Mouse (Mus musculus) embryo, embryonic 10.5 days (tissue): ENCODE results near the gene Rnf135.
"Not testable (repeated sequence)": the region's sequence is repeated elsewhere in the genome, so short reads cannot be mapped to it uniquely, and the experiment has no call there.

ENCODE experiments used
- DNase-seq: peaks from one replicate; pipeline ENCODE4 v3.0.0-alpha.2; 2015; ENCODE audit warnings: low spot score

The Rnf135 gene

GRCm38 (mm10) chr11:80163362-80164116 lies 20.1 kb upstream of the Rnf135 start:
- DNase-seq = no peak

DNA sequence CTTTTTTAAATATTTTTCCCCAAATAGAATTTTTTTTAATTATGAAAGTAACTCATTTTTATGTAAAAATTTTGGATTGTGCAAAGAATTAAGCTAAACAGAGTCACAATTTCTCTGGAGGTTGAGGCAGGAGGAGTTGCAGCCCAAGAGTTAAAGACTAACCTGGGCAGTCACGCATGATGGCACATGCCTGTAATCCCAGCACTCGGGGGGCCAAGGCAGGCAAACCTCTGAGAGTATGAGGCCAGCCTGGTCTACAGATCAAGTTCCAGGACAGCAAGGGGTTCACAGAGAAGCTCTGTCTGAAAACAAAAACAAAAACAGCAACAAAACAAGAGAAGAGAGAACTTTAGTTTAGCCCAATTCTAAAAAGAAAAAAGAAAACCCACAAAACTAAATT lies 19.4 kb upstream of the Rnf135 start:
- DNase-seq = no peak

DNA sequence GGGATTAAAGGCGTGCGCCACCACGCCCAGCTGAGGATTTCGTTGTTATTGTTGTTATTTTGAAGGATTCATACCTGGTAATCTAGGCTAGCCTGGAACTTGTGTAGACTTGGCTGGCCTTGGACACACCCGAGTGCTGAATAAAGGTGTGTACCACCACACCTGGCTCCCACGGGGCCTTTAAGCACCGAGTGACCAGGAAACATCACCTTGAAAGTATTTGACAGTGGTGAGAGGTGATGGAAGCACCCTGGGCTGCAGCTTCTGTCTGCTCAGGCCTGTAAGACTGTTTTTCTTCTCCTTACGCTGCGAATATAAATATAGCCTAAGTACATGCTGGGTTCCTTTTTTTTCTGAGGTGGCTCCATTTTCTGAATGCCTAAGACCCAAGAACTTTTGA lies 15.5 kb upstream of the Rnf135 start:
- DNase-seq = no peak

GRCm38 (mm10) chr11:80168611-80169249 lies 14.9 kb upstream of the Rnf135 start:
- DNase-seq = no peak

DNA sequence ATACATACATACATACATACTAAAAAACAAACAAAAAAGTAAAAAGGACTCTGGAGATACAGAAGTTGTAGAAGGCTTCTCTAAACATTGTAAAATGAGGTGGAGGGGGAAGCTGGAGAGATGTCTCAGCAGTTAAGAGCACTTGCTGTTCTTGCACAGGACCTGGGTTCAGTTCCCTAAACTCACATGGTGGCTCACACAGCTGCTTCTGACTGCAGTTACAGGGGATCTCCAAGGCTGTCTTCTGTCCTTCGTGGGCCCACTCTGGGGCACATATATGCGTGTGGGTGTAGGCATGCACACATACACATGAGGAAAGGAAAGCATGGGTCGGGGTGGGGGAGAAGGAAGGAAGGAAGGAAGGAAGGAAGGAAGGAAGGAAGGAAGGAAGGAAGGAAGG lies 14.0 kb upstream of the Rnf135 start:
- no peak for DNase-seq

GRCm38 (mm10) chr11:80170351-80170750 lies 13.3 kb upstream of the Rnf135 start:
- no peak for DNase-seq

GRCm38 (mm10) chr11:80171884-80172283 lies 11.8 kb upstream of the Rnf135 start:
- DNase-seq = no peak

DNA sequence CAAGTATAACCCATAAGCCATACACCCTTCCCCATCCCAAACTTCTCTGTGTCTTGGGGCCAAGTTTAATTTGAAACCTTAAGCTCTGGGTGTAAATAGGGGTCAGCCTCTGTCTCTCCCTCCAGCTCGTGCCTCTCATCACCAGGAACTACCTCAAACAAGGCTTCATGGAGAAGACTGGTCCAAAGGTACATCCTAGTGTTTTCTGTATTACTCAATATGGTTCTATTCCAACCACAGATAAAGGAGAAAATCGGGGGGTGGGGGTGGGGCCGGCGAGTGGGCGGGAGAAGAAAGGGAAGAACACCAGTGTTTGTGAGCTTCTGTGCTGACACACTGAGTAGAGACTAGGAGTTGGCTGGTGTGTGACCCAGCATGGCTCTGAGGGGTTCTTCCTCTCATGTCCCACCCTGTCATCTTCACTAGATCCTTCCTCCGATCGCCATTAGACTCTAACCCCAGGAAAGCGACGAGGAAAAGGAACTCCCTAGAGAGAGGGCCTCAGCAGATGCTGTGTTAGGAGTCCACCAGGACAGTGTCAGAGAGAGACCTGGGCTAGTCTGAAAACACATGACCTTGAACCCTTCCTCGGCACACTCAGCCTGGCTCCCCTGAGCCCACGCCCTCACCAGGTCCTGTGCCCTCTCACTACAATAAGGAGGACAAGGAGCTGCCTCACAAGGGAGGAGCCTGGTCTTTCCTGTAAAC lies 9.5 kb upstream of the Rnf135 start:
- no peak for DNase-seq

GRCm38 (mm10) chr11:80176911-80177895 lies 6.4 kb upstream of the Rnf135 start:
- no peak for DNase-seq

DNA sequence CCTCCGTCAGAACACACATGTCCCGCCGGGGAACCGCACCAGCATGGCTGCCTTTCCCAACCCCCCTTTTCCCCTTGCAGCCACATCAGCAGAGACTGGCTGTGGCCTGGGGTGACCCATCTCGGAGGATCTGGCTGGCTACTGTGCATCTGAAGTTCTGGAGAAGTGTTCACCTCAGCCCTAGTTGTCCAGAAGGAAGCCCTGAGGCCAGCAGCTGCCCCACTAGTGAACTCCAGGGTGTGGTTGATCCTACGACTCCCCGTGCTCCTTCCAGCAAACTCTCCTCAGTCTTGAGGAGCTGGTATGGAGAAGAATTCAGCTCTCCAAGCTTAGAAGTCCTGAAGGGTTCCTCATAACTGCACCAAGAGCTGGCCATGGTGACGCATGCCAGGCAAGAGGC lies 5.3 kb upstream of the Rnf135 start:
- no peak for DNase-seq

DNA sequence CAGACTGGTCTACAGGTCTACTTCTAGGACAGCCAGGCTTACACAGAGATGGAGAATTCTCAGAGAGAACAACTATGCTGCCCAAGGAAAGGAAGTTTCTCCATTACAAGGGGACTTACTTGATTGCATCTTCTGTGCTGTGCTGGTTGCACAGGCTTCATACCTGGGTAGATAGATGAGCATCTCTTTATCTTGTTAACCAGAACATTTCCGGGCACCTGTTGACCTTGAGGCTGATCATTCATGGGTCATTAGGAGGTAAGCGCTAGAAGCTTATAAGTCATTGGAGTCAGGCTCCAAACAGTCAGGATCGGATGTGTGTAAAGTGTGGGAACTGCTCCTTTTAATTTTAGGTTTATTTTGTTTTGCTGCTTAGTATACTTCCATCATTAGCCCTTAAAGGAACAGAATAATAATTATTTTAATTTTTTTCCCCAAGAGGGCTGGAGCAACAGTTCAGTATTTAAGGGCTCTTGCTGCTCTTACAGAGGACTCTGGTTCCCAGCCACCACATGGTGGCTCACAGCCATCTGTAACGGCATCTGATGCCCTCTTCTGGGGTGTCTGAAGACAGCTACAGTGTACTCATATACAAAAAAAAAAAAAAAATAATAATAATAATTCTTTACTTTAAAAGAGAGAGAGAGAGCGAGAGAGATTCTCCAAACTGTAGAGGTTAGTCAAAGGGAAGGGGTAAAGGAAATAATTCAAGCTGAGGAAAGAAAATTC lies 2.5 kb upstream of the Rnf135 start:
- DNase-seq = no peak

GRCm38 (mm10) chr11:80183054-80183704 lies 472 bp upstream of the Rnf135 start:
- not testable (repeated sequence) for DNase-seq

DNA sequence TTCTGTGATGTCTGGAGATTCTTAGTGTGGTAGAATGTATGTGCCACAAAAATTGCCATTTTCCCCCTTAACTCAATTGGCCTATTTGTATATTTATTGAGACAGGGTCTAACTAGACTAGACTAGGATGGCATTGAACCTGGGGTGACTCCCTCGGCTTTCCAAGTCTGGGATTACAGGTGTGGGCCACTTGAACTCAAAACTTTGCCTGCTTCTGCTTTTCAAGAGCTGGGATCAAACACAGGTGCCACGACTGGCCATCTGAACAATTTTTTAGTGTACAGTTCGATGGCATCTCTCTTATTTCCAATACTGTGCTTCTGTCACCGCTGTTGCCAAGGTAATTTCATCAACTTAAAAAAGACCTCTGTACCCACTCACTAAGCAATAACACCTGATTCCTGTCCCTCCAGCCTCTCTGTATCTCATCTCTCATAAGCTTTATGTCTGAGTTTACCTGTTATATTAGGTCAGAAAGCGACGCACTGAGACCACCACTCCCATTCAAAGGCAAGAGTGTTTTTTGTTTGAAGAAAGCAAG lies 950 bp downstream of the Rnf135 start:
- no peak for DNase-seq

DNA sequence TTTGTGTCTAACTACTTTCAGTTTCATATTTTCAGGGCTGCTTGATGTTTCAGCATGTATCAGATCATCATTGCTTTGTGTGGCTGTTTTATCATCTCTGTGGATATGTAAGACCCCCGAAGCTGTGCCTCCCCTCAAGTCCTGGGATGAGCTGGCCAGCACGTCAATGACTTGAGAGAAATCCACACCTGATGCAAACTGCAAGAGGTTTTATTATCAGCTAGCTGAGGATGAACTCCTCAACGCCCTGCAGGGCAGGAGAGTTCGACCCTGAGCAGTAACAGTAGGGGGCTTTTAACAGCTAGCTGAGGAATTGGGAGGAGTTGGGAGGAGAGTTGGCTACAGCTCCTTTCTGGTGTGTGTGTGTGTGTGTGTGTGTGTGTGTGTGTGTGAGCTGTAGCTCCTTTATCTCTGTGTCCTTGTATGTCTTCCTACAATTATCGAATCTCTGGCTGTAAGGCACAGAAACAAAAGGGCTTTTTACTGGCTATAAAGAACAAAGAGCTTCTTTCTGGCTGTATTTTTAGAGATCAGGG lies 1.9 kb downstream of the Rnf135 start:
- DNase-seq = not testable (repeated sequence)

GRCm38 (mm10) chr11:80190280-80190679 lies 6.6 kb downstream of the Rnf135 start:
- no peak for DNase-seq

DNA sequence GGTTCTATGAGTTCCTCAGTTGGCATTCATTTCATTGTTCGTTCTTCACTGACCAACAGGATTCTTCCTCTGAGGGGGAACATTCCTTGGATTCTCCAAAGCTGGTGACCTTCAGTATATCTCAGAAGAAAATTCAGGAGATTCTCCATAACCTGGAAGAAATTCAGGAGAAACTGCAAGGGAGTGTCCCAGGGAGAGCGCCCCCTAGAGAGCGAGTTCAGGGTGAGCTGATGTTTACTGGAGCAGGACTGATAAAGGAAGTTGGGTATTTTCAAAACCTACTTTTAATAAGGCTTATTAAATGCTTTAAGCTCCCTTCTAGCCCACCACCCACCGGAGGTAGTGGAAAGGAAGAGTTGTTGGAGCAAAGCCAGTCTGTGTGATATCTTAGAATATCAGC lies 10.2 kb downstream of the Rnf135 start:
- DNase-seq = no peak

- DNase-seq = no peak
These were observed 12.7 kb downstream of the Rnf135 start for GRCm38 (mm10) chr11:80196351-80196750.

DNA sequence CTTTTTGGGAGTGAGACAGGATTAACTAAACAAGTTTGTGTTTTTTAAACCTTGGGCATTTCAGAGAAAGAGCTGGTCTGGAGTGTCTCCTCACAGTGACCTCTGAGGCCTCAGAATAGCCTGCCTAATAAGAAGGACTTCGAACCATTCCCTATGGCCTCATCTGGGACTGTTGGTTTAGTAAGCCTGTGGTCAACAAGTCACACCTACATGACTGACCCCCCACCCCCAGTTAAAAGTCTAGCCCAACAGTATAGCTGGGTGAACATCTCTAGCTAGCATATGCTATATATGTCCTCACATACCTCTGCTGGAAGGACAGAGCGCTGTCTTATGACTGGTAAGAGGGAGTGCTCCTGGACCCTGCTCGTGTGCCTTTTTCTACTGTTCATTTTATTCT lies 15.7 kb downstream of the Rnf135 start:
- no peak for DNase-seq

GRCm38 (mm10) chr11:80199773-80200172 lies 16.1 kb downstream of the Rnf135 start:
- no peak for DNase-seq

- peak; percentile 55 for DNase-seq
These were observed 16.7 kb downstream of the Rnf135 start for GRCm38 (mm10) chr11:80200326-80200725.
